Mouse (Mus musculus) myocyte (in vitro differentiated cells): Measurements from ENCODE around the gene Tsc1.

Source experiments
- E2F4 ChIP-seq: IDR thresholded peaks from one replicate; pipeline ENCODE4 v1.6.1; 2011; ENCODE audit warnings: mild to moderate bottlenecking, control low read depth, moderate library complexity; ENCODE audit not compliant: insufficient read depth
- MAX ChIP-seq: IDR thresholded peaks from one replicate; pipeline ENCODE4 v1.6.1; 2011; ENCODE audit warnings: low read depth, mild to moderate bottlenecking, control low read depth
- MYOD1 ChIP-seq, 3 experiments: IDR thresholded peaks; one replicate each; pipeline ENCODE4 v1.6.1; 2011; ENCODE audit warnings: control low read depth in 2 of 3, low read depth in 2 of 3, mild to moderate bottlenecking in 2 of 3, moderate library complexity in 1 of 3; ENCODE audit not compliant: insufficient read length in 2 of 3, control insufficient read depth in 1 of 3
- MYOG ChIP-seq, 3 experiments: IDR thresholded peaks; one replicate each; pipeline ENCODE4 v1.6.1; 2011; ENCODE audit warnings: control low read depth in 2 of 3, low read depth in 2 of 3, mild to moderate bottlenecking in 2 of 3; ENCODE audit not compliant: insufficient read length in 2 of 3, control insufficient read depth in 1 of 3, insufficient read depth in 1 of 3
- POLR2A ChIP-seq: IDR thresholded peaks from one replicate; pipeline ENCODE4 v1.6.1; 2011; ENCODE audit warnings: low read depth, mild to moderate bottlenecking, control low read depth, moderate library complexity; ENCODE audit not compliant: insufficient read length
- POLR2AphosphoS2 ChIP-seq: IDR thresholded peaks from one replicate; pipeline ENCODE4 v1.6.1; 2011; ENCODE audit warnings: low read depth, control low read depth; ENCODE audit not compliant: insufficient read length
- SRF ChIP-seq: IDR thresholded peaks from one replicate; pipeline ENCODE4 v1.6.1; 2011; ENCODE audit warnings: low read depth; ENCODE audit not compliant: control insufficient read depth, insufficient read length
- TCF12 ChIP-seq: IDR thresholded peaks from one replicate; pipeline ENCODE4 v1.6.1; 2011; ENCODE audit warnings: mild to moderate bottlenecking, control low read depth; ENCODE audit not compliant: poor library complexity, insufficient read depth, severe bottlenecking
- USF1 ChIP-seq: IDR thresholded peaks from one replicate; pipeline ENCODE4 v1.6.1; 2011; ENCODE audit warnings: low read depth, mild to moderate bottlenecking, control low read depth, moderate library complexity

DNA sequence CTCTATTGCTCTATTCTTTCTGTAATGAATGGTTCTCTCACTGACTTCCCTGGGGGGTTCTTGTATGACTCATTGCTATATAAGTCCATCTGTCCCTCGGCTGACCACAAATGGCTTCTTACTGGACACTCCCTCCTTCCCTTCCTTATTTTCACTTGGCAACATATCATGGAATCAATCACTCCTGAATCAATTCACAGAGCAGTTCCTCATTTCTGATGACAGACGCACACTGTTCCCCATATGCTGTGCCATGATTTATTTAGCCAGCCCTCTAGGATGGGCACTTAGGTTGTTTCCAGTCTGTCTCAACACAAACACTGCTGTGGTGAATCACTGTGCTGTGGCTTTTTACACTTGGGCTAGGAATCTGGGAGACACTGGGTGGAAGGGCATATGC lies 49.5 kb upstream of the Tsc1 start:
- TF ChIP-seq MAX (no peak), POLR2A (no peak), MYOG (IDR thresholded peaks at IDR 0.05; ENCODE audit: control insufficient read depth in 1 of 3, insufficient read depth in 1 of 3, insufficient read length in 2 of 3, low read depth in 2 of 3) (no peak), USF1 (no peak), SRF (no peak), TCF12 (no peak), POLR2AphosphoS2 (no peak), E2F4 (no peak), MYOD1 (IDR thresholded peaks at IDR 0.05; ENCODE audit: control insufficient read depth in 1 of 3, insufficient read length in 2 of 3, low read depth in 2 of 3) (peak in 1 of 3 experiments; percentile 52)
